Mouse (Mus musculus) brain, embryonic 14.5 days (tissue): ENCODE measurements at regions not wholly inside any gene's neighbourhood (a gene's known extent, or its start where the extent isn't known, plus 50 kb on each side); places are given as distances from the start of the nearest gene placed in this dataset.

Experiments
- CTCF ChIP-seq: fragments of 200-500 bp; IDR thresholded peaks from 2 replicates; pipeline ENCODE4 v1.5.1; 2012; ENCODE audit warnings: inconsistent platforms, mild to moderate bottlenecking, moderate library complexity, borderline replicate concordance; ENCODE audit not compliant: insufficient read depth, insufficient read length; ENCODE audit errors: extremely low read depth
- POLR2A ChIP-seq: fragments of 200-500 bp; IDR thresholded peaks from 2 replicates; pipeline ENCODE4 v1.6.1; 2012; ENCODE audit warnings: mild to moderate bottlenecking, inconsistent platforms, borderline replicate concordance; ENCODE audit not compliant: poor library complexity, insufficient read depth, insufficient read length, severe bottlenecking; ENCODE audit errors: extremely low read depth

GRCm38 (mm10) chr4:62807926-62808552 is 157.3 kb upstream of the Zfp618 start:
- TF ChIP-seq CTCF (peak; percentile 28; the same call in 1 of the 2 replicates), POLR2A (no peak)
